Mouse (Mus musculus) embryonic facial prominence, embryonic 11.5 days (tissue): ENCODE data around the gene Unk. TPM values are rescaled to one million over a fixed set of nuclear protein-coding genes. Genes with fewer than 3 reads are reported as not detected.
"Not testable (repeated sequence)": the region's sequence is repeated elsewhere in the genome, so short reads cannot be mapped to it uniquely, and the experiment has no call there.

Source experiments
- ATAC-seq: fragments of 200-750 bp; cut with Nextera tagmentation; replicated peaks from 2 replicates; pipeline ENCODE4 v1.8.0; 2017; ENCODE audit warnings: low read depth; ENCODE audit not compliant: insufficient number of reproducible peaks, low FRiP score, low TSS enrichment
- DNase-seq: peaks from one replicate; pipeline ENCODE4 v3.0.0-alpha.2; 2015; ENCODE audit warnings: low spot score
- H3K27ac ChIP-seq: fragments of 300-500 bp; sonication (generic); replicated peaks from 2 replicates; pipeline ENCODE4 v1.5.1; 2014; ENCODE audit warnings: mild to moderate bottlenecking, low read depth, low read length, control low read depth
- H3K27me3 ChIP-seq: fragments of 300-500 bp; sonication (generic); 2 replicates; pipeline ENCODE4 v1.6.1; 2014; ENCODE audit warnings: mild to moderate bottlenecking, low read length, moderate library complexity, mixed read lengths; ENCODE audit not compliant: control insufficient read depth, insufficient read depth
- H3K36me3 ChIP-seq: fragments of 300-500 bp; sonication (generic); replicated peaks from 2 replicates; pipeline ENCODE4 v1.6.1; 2014; ENCODE audit warnings: low read depth, mild to moderate bottlenecking, low read length, moderate library complexity, mixed read lengths; ENCODE audit not compliant: control insufficient read depth, insufficient read depth
- H3K4me1 ChIP-seq: fragments of 300-500 bp; sonication (generic); 2 replicates; pipeline ENCODE4 v1.6.1; 2014; ENCODE audit warnings: low read length, mixed read lengths; ENCODE audit not compliant: control insufficient read depth, insufficient read depth
- H3K4me2 ChIP-seq: fragments of 300-500 bp; sonication (generic); 2 replicates; pipeline ENCODE4 v1.6.1; 2014; ENCODE audit warnings: low read depth, mild to moderate bottlenecking, control low read depth, low read length, moderate library complexity
- H3K4me3 ChIP-seq: fragments of 300-500 bp; sonication (generic); 2 replicates; pipeline ENCODE4 v1.5.1; 2014; ENCODE audit warnings: low read depth, low read length, control low read depth
- H3K9ac ChIP-seq: fragments of 300-500 bp; sonication (generic); replicated peaks from 2 replicates; pipeline ENCODE4 v1.6.1; 2014; ENCODE audit warnings: mild to moderate bottlenecking, control low read depth, low read length
- H3K9me3 ChIP-seq: fragments of 300-500 bp; sonication (generic); replicated peaks from 2 replicates; pipeline ENCODE4 v1.6.1; 2016; ENCODE audit warnings: mild to moderate bottlenecking, low read length, inconsistent platforms, mixed read lengths; ENCODE audit not compliant: control insufficient read depth
- WGBS: fragments of 180-500 bp; shearing (Covaris S2); extraction: QIAGEN DNeasy Blood & Tissue Kit; methylation state at CpG from one replicate; pipeline ENCODE4 v1.1.7; 2014; 5-methylcytosine and 5-hydroxymethylcytosine counted together
- polyA plus RNA-seq: library from polyadenylated mRNA; unstranded; fragments of >200 nt; fragmentation: Nextera tagmentation; extraction: Ambion mirVana; gene quantifications from 2 replicates; pipeline ENCODE4 v1.2.1, GENCODE M21; 2014

Unk gene
- polyA plus RNA-seq, 1 experiment from 2014 or later = 21.7 TPM

DNA sequence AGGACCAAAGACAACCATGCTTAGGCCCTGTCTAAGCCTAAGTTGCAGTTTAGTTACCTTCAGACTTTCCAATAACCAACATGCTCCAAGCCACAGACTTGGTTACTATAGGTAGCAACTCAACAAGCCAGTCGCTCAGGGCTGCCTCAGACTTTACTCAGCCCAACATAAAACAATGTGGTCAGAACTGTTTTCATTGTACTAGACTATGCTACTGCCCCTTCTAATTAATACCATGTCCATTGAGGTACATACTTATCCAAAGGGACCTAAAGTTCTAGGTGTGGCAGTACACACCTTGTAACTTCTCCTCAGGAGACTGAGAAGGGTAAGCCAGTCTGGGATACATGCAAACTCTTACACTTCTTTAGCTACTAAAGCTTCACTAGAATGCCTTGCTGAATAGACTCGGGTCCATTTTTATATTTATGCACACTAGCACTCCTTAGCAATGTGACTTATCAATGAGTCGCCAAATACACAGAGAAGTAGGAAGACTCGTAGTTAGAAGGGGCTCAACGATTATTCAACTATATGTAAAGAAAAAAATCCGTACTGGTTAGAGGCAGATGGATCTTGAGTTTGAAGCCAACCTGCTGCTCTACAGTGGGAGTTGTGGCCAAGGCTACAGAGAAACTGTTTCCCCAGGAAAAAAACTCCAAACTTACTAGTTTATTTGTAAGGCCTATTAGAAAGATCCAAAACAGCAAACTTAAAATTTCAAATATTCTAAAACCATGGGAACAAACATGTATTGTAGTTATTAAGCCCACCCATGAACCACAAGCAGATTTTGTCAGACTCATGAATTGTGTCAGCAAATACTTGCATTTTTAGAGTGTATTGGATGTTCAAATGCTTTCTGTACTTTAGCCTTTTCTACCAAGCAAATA, 8.5 kb upstream of the Unk start:
- Histone ChIP-seq H3K27me3 (no peaks in the 10 kb centered on the region), H3K36me3 (no peaks in the 10 kb centered on the region), H3K27ac (no peak overlapping the region), H3K4me1 (no peaks in the 10 kb centered on the region), H3K9ac (no peak overlapping the region), H3K4me3 (no peak overlapping the region), H3K4me2 (no peak overlapping the region; the same call in 1 of the 2 replicates), H3K9me3 (no peaks in the 10 kb centered on the region)
- WGBS = 87% methylated on average over 6 of the region's 6 CpGs
- ATAC-seq (no peak), DNase-seq (peak; percentile 37)

DNA sequence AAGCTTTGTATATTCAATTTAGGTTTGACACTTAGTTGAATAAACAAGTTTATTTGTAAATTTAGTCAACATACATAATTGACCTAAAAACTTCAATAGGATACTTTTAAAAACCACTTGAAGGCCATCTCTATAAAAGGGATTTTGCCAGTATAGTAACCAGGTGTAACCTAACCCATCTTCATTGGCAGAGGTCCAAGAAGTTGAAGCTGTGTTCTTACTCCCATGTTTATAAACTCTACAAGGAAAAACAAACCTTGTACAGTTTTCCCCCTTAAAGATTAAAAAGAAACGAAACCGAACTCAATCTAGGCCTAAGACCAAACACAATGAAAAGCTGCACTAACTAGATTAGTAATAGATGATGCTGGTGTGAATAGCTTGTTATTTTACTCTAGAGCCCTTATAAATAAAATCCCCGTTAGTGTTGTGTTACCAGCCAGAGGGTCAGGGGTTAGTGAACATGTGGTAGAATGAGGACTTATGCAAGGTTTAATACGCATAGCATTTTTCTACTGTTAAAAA, 7.8 kb upstream of the Unk start:
- Histone ChIP-seq H3K9ac (no peak overlapping the region), H3K4me2 (peak overlapping the region; percentile 60), H3K36me3 (no peaks in the 10 kb centered on the region), H3K4me1 (no peaks in the 10 kb centered on the region), H3K9me3 (no peaks in the 10 kb centered on the region), H3K4me3 (peak overlapping the region; percentile 35), H3K27me3 (no peaks in the 10 kb centered on the region), H3K27ac (no peak overlapping the region)
- no peak for ATAC-seq
- 68% methylated on average over 4 of the region's 4 CpGs for WGBS
- peak; percentile 30 for DNase-seq

DNA sequence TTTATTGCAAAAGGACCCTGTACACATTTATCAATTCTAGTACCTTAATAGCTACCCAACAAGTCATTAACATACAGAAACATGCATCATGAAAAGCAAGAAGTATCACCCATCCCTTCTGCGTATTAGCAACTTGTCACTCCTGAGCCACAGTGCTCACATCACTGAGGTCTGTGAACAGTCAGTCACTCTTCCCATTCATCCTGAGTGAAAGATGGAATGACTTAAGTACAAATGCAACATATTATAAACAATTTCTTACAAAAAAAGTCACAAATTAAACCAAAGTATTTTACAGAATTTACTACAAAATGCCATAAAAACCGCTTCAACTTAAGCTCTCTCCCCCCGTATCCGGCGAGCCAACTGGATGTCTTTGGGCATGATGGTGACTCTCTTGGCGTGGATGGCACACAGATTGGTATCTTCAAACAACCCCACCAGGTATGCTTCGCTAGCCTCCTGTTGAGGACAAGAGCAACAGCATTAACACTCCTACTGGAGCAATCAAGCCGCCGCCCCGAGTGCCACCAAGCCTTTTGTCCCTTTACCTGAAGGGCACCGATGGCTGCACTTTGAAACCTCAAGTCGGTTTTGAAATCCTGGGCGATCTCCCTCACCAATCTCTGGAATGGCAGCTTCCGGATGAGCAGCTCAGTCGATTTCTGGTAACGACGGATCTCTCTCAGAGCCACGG, 6.9 kb upstream of the Unk start:
- not testable (repeated sequence) for H3K4me1 ChIP-seq, H3K27me3 ChIP-seq, H3K36me3 ChIP-seq, H3K9me3 ChIP-seq, ATAC-seq
- peak; percentile 28 for DNase-seq
- peak overlapping the region; percentile 89 for H3K4me3 ChIP-seq
- 6% methylated on average over 18 of the region's 18 CpGs for WGBS
- H3K4me2 ChIP-seq = peak overlapping the region; percentile 33; the same call in 1 of the 2 replicates
- H3K9ac ChIP-seq = peak overlapping the region; percentile 99
- peak overlapping the region; percentile 99; the same call in 1 of the 2 replicates for H3K27ac ChIP-seq

DNA sequence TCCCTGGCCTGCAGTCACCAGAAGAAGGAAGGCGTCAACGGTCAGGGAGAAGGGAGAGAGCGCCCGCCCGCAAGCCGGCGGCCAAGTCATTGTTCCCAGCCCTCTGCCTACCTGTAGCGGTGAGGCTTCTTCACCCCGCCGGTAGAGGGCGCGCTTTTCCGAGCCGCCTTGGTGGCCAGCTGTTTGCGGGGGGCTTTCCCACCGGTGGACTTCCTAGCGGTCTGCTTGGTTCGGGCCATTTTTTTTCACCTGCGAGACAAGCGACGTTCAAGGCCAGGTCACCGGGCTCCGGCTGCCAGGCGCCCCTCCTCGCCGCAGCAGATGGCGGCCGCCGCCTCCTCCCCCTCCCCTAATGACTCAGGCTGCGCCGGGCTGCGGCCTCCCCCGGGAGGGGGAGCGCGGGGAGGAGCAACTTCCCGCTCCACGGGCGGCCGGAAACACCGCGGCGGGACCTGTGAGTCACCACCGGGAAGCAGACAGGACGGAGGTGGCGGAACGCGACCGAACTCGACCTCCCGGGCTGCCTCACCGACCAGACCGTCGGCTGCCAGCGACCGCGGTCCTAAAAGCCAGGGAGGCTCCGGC, 6.3 kb upstream of the Unk start:
- Histone ChIP-seq H3K36me3 (no peaks in the 10 kb centered on the region), H3K4me3 (peak overlapping the region; percentile 89), H3K27me3 (no peaks in the 10 kb centered on the region), H3K9me3 (no peaks in the 10 kb centered on the region), H3K4me2 (peak overlapping the region; percentile 33; the same call in 1 of the 2 replicates), H3K27ac (peak overlapping the region; percentile 99), H3K9ac (peak overlapping the region; percentile 99), H3K4me1 (no peaks in the 10 kb centered on the region)
- under 1% methylated on average over 55 of the region's 57 CpGs for WGBS
- ATAC-seq = peak; percentile 47
- peak; percentile 78 for DNase-seq

DNA sequence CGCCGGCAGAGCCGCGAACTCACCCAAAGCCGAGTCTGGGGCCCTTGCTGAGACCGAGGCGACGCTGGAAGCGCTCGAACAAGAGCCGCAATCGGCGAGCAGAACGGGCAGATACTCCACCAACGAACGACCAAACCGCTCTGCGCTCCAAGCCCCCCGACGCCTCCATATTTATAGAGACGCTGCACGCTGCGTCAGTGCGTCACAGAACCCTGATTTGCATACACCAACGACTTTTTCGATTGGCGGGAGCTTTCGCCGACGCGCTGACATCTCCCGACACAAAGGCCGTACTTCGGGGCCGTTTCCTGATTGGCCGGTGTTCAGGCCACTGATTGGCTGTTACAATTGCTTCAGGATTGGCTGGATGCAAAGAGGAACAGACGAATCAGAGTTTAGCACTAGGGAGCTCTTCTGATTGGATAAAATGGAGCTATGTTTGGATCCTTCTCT, 5.7 kb upstream of the Unk start:
- 0% methylated on average over 37 of the region's 37 CpGs for WGBS
- H3K4me2 ChIP-seq = no peak overlapping the region
- peak overlapping the region; percentile 89 for H3K4me3 ChIP-seq
- peak; percentile 92 for ATAC-seq
- H3K4me1 ChIP-seq = no peaks in the 10 kb centered on the region
- H3K27me3 ChIP-seq = no peaks in the 10 kb centered on the region
- peak overlapping the region; percentile 99 for H3K27ac ChIP-seq
- H3K9me3 ChIP-seq = no peaks in the 10 kb centered on the region
- H3K9ac ChIP-seq = peak overlapping the region; percentile 99
- H3K36me3 ChIP-seq = no peaks in the 10 kb centered on the region
- peak; percentile 99 for DNase-seq

DNA sequence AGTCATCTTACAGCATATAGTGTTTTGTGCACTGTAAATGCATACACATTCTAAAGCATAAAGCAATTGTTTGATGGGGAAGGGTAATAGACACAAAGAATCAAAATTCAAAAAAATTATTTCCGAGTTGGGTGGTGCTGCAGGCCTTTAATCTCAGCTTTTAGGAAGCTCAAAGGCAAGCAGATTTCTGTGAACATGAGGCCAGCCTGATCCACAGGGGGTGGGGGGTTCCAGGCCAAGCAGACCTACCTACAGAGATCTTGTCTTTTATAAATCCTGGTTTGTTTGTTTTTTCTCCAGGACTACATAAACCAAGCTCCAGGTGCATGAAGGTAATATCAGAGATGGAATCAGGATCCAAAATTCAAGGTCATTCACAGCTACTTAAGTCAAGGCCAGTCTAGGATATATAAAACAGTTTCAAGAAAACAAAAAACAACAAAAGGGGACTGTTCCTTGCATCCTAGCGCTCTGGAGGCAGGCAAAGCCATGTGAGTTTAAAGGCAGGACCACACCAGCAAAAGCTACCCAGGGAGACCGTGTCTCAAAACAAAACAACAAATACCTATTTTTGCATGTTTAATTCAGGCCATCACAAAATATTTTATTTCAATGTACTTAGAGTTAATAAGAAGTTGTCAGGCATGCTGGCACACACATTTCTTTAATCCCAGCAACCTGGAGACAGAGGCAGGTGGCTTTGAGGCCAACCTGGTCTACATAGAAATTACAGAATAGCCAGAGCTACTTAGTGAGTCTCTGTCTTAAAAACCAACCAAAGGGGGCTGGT, 4.9 kb upstream of the Unk start:
- DNase-seq = no peak
- no peaks in the 10 kb centered on the region for H3K4me1 ChIP-seq
- H3K27ac ChIP-seq = no peak overlapping the region
- H3K9ac ChIP-seq = no peak overlapping the region
- no peak overlapping the region for H3K4me3 ChIP-seq
- no peaks in the 10 kb centered on the region for H3K36me3 ChIP-seq
- no peaks in the 10 kb centered on the region for H3K27me3 ChIP-seq
- WGBS = 87% methylated on average over 3 of the region's 3 CpGs
- H3K9me3 ChIP-seq = no peaks in the 10 kb centered on the region
- no peak overlapping the region for H3K4me2 ChIP-seq
- ATAC-seq = no peak

DNA sequence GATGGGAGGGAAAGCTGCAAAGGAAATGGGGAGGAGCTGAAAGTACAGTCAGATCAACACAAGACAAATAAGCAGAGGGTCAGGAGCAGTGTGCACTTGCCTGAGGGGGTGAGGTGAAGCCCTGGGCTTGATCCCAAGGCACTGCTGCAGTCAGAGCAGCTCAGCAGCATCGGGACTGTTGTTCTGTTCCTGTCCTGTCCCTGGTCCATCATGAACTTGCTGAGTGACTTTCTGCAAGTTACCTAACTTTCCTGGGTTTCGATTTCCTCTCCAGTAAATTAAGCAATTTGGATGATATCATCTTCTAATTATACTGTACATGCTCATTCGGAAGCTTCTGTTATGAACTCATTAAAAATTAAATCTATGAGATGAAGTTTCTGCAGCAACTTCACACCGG, 2.4 kb upstream of the Unk start, which contains the start of gene H3f3b:
Gene H3f3b (minus strand): TSS at position 207 of the 400 bp plus-strand sequence.
- DNase-seq (no peak), ATAC-seq (no peak)
- Histone ChIP-seq H3K27ac (no peak within 1 kb of the TSS), H3K27me3 (no peaks in the 10 kb centered on the region), H3K4me3 (no peak within 1 kb of the TSS), H3K9ac (no peak within 1 kb of the TSS), H3K9me3 (no peaks in the 10 kb centered on the region), H3K4me2 (no peak within 1 kb of the TSS), H3K4me1 (no peaks in the 10 kb centered on the region), H3K36me3 (no peaks in the 10 kb centered on the region)
- 72% methylated on average over 4 of the region's 4 CpGs for WGBS
